Mouse (Mus musculus) splenic B cell, adult 2 months (primary cell): ENCODE measurements around the gene Wfdc16.
"Not testable (repeated sequence)": the region's sequence is repeated elsewhere in the genome, so short reads cannot be mapped to it uniquely, and the experiment has no call there.

ENCODE experiments used
- DNase-seq: peaks from one replicate; pipeline ENCODE4 v3.0.0-alpha.2; 2011; ENCODE audit warnings: low read depth, low spot score
- H3K27me3 ChIP-seq: 2 replicates; pipeline ENCODE4 v1.6.1; 2012; ENCODE audit warnings: mild to moderate bottlenecking, low read length, moderate library complexity, mixed read lengths; ENCODE audit not compliant: control insufficient read depth, poor library complexity, insufficient read depth, severe bottlenecking
- H3K36me3 ChIP-seq: 2 replicates; pipeline ENCODE4 v1.6.1; 2012; ENCODE audit warnings: mild to moderate bottlenecking, low read length, moderate library complexity, mixed read lengths; ENCODE audit not compliant: control insufficient read depth, poor library complexity, insufficient read depth, severe bottlenecking

Wfdc16 gene

GRCm38 (mm10) chr2:164635266-164635665 is 3.3 kb downstream of the Wfdc16 start:
- Histone ChIP-seq H3K36me3 (no peaks in the 10 kb centered on the region), H3K27me3 (no peaks in the 10 kb centered on the region)
- DNase-seq = no peak

- no peaks in the 10 kb centered on the region for H3K27me3 ChIP-seq
- H3K36me3 ChIP-seq = no peaks in the 10 kb centered on the region
- no peak for DNase-seq
Observed at GRCm38 (mm10) chr2:164621775-164622174, 16.8 kb downstream of the Wfdc16 start.

GRCm38 (mm10) chr2:164619050-164619449 is 19.5 kb downstream of the Wfdc16 start:
- Histone ChIP-seq H3K36me3 (no peaks in the 10 kb centered on the region), H3K27me3 (no peaks in the 10 kb centered on the region)
- DNase-seq = no peak

GRCm38 (mm10) chr2:164615386-164615785 is 23.2 kb downstream of the Wfdc16 start:
- H3K36me3 ChIP-seq = no peaks in the 10 kb centered on the region
- H3K27me3 ChIP-seq = no peaks in the 10 kb centered on the region
- no peak for DNase-seq

- not testable (repeated sequence) for H3K27me3 ChIP-seq, H3K36me3 ChIP-seq, DNase-seq
Observed at GRCm38 (mm10) chr2:164613471-164613870, 25.1 kb downstream of the Wfdc16 start, which contains the start of the genes Wfdc6b and Wfdc8. Gene Wfdc6b (plus strand): TSS chr2:164613522. Gene Wfdc8 (minus strand): TSS chr2:164613626.

GRCm38 (mm10) chr2:164608781-164609180 is 29.8 kb downstream of the Wfdc16 start:
- Histone ChIP-seq H3K36me3 (no peaks in the 10 kb centered on the region), H3K27me3 (no peaks in the 10 kb centered on the region)
- no peak for DNase-seq

GRCm38 (mm10) chr2:164604411-164604810 is 34.2 kb downstream of the Wfdc16 start:
- no peak for DNase-seq
- H3K36me3 ChIP-seq = no peaks in the 10 kb centered on the region
- H3K27me3 ChIP-seq = no peaks in the 10 kb centered on the region

- no peak for DNase-seq
- no peaks in the 10 kb centered on the region for H3K36me3 ChIP-seq
- no peaks in the 10 kb centered on the region for H3K27me3 ChIP-seq
Observed at GRCm38 (mm10) chr2:164603482-164603881, 35.1 kb downstream of the Wfdc16 start.

GRCm38 (mm10) chr2:164600179-164600578 is 38.4 kb downstream of the Wfdc16 start:
- no peak for DNase-seq
- Histone ChIP-seq H3K36me3 (no peaks in the 10 kb centered on the region), H3K27me3 (no peaks in the 10 kb centered on the region)

- no peaks in the 10 kb centered on the region for H3K36me3 ChIP-seq
- H3K27me3 ChIP-seq = no peaks in the 10 kb centered on the region
- no peak for DNase-seq
Observed at GRCm38 (mm10) chr2:164593494-164593893, 45.1 kb downstream of the Wfdc16 start, which contains the start of gene Eppin. Gene Eppin (minus strand): TSS chr2:164593594.

- no peaks in the 10 kb centered on the region for H3K36me3 ChIP-seq
- no peaks in the 10 kb centered on the region for H3K27me3 ChIP-seq
- peak; percentile 26 for DNase-seq
Observed at GRCm38 (mm10) chr2:164592014-164592413, 46.6 kb downstream of the Wfdc16 start.

GRCm38 (mm10) chr2:164585025-164585725 is 53.4 kb downstream of the Wfdc16 start, which contains the start of gene Wfdc6a:
Gene Wfdc6a (minus strand): TSS chr2:164585447.
- H3K27me3 ChIP-seq, DNase-seq, H3K36me3 ChIP-seq: not testable (repeated sequence)
